Mouse (Mus musculus): ENCODE data around the gene Irf2bpl. TPM values are rescaled to one million over a fixed set of nuclear protein-coding genes. Genes with fewer than 3 reads are reported as not detected.

Gene Irf2bpl
- polyA plus RNA-seq, 1 experiment from 2014 or later = 75.9 TPM

DNA sequence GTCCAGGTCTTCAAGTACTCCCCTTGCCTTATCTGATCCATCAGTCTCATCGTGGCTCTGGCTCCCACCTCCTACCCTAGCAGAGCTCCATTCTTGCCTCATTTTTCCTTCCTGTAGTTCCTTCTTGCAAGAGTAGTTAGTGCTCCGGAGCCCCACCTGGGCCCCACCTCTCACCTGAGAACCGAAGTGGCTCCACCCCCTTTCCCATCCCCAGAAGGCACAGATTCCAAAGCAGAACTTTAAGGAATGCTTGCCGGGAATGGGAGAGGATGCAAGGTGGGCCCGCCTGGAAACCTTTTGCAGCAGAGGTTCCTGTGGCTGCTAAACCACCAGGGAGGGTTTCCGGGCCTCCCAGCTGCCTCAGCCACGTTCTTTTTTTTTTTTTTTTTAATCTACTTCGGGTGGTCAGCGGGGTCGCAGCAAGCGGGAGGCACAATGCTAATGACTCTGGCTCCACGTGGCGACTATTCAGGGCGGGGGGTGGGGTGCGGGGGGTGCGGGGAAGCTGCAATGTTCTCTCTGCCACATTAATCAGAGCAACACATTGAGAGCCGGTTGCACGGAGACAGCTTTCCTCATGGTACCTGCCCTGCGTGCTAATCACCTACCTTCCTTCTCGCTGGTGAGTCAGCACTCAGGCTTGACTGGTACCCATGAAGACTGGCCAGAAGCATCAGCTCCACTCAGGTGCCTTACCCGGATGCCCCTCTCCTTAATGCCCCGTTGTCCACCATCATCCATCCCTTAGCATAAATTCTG, 27.9 kb upstream of the Irf2bpl start:
- H3K9me3 ChIP-seq (replicated peaks) = no peaks in the 10 kb centered on the region
- peaks cover 29% of the 10 kb centered on the region for H3K27me3 ChIP-seq
- peaks cover 27% of the 10 kb centered on the region for H3K4me1 ChIP-seq
- no peak for ATAC-seq (ENCODE audit: low FRiP score)
- peak overlapping the region; percentile 30 for H3K4me2 ChIP-seq (replicated peaks)
- WGBS = 10% methylated on average over 22 of the region's 22 CpGs
- no peaks in the 10 kb centered on the region for H3K36me3 ChIP-seq
- no peak overlapping the region for H3K4me3 ChIP-seq
- peak overlapping the region; percentile 90 for H3K27ac ChIP-seq
- peak overlapping the region; percentile 41; the same call in 1 of the 2 replicates for H3K9ac ChIP-seq

DNA sequence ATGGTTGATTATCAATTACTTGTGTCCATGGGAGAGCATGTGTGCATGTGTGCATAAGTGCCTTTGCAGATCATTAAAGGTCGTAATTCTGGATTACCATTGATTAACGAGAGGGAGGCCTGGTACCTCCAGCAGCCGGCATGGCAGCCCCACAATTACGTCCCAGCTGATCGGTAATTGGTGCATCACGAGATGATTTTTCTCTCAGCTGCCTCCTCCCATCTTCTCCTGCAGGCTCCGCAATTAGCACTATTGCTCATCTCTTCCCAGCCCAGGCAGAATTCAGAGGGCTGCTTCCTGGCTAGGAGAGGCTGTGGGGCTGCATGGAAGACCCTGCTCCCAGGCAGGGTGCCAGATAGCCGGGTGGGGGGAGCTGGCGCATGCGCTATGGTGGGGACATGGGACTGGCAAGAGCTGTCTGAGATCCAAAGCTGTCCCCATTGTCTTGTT, 26.9 kb upstream of the Irf2bpl start:
- Histone ChIP-seq H3K27ac (peak overlapping the region; percentile 90), H3K4me2 (replicated peaks) (peak overlapping the region; percentile 30), H3K9ac (0 out of 2 replicates have a peak overlapping the region, but pooled peaks have one; percentile 41), H3K4me1 (peaks cover 24% of the 10 kb centered on the region), H3K4me3 (no peak overlapping the region), H3K9me3 (replicated peaks) (no peaks in the 10 kb centered on the region), H3K27me3 (peaks cover 29% of the 10 kb centered on the region), H3K36me3 (no peaks in the 10 kb centered on the region)
- ATAC-seq (ENCODE audit: low FRiP score) = peak; percentile 85
- WGBS = 34% methylated on average over 10 of the region's 10 CpGs

DNA sequence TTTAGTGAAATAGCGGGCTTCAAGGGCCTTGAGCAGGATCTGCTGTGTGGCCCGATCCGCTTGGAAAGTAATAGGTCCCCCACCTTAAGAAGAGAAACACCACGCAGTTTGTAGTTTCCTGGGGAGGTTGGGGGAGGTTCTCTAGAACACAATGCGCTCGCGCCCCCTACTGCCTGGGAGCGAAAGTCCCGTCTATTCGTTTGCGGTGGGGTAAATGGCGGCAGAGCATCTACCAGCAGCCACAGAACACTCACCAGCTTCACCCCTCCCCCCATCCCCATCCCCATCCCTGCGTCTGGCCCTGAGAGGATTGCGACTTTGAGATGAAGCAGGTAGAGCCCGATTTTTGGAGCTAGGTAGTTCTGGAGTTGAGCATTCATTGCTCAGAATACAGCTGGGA, 21.8 kb upstream of the Irf2bpl start:
- ATAC-seq (ENCODE audit: low FRiP score) = peak; percentile 58
- Histone ChIP-seq H3K27me3 (peaks cover 9% of the 10 kb centered on the region), H3K9ac (no peak overlapping the region), H3K36me3 (no peaks in the 10 kb centered on the region), H3K4me1 (peaks cover 14% of the 10 kb centered on the region), H3K9me3 (replicated peaks) (no peaks in the 10 kb centered on the region), H3K4me2 (replicated peaks) (no peak overlapping the region), H3K4me3 (no peak overlapping the region), H3K27ac (no peak overlapping the region)
- 4% methylated on average over 15 of the region's 15 CpGs for WGBS

GRCm38 (mm10) chr12:86905876-86906275, 21.3 kb upstream of the Irf2bpl start:
- peak; percentile 37 for ATAC-seq (ENCODE audit: low FRiP score)
- no peak overlapping the region for H3K4me2 ChIP-seq (replicated peaks)
- no peak overlapping the region for H3K9ac ChIP-seq
- H3K27me3 ChIP-seq = peaks cover 9% of the 10 kb centered on the region
- H3K9me3 ChIP-seq (replicated peaks) = no peaks in the 10 kb centered on the region
- H3K36me3 ChIP-seq = no peaks in the 10 kb centered on the region
- 69% methylated on average over 7 of the region's 7 CpGs for WGBS
- H3K4me3 ChIP-seq = no peak overlapping the region
- 0 out of 2 replicates have a peak overlapping the region, but pooled peaks have one; percentile 12 for H3K27ac ChIP-seq
- H3K4me1 ChIP-seq = peaks cover 12% of the 10 kb centered on the region

- no peaks in the 10 kb centered on the region for H3K9me3 ChIP-seq (replicated peaks)
- no peak overlapping the region for H3K4me2 ChIP-seq (replicated peaks)
- peaks cover 12% of the 10 kb centered on the region for H3K4me1 ChIP-seq
- no peaks in the 10 kb centered on the region for H3K36me3 ChIP-seq
- ATAC-seq (ENCODE audit: low FRiP score) = no peak
- no peak overlapping the region for H3K9ac ChIP-seq
- no peak overlapping the region for H3K27ac ChIP-seq
- H3K27me3 ChIP-seq = peaks cover 9% of the 10 kb centered on the region
- 13% methylated on average over 4 of the region's 4 CpGs for WGBS
- no peak overlapping the region for H3K4me3 ChIP-seq
Observed at GRCm38 (mm10) chr12:86905203-86905602, 20.6 kb upstream of the Irf2bpl start.

DNA sequence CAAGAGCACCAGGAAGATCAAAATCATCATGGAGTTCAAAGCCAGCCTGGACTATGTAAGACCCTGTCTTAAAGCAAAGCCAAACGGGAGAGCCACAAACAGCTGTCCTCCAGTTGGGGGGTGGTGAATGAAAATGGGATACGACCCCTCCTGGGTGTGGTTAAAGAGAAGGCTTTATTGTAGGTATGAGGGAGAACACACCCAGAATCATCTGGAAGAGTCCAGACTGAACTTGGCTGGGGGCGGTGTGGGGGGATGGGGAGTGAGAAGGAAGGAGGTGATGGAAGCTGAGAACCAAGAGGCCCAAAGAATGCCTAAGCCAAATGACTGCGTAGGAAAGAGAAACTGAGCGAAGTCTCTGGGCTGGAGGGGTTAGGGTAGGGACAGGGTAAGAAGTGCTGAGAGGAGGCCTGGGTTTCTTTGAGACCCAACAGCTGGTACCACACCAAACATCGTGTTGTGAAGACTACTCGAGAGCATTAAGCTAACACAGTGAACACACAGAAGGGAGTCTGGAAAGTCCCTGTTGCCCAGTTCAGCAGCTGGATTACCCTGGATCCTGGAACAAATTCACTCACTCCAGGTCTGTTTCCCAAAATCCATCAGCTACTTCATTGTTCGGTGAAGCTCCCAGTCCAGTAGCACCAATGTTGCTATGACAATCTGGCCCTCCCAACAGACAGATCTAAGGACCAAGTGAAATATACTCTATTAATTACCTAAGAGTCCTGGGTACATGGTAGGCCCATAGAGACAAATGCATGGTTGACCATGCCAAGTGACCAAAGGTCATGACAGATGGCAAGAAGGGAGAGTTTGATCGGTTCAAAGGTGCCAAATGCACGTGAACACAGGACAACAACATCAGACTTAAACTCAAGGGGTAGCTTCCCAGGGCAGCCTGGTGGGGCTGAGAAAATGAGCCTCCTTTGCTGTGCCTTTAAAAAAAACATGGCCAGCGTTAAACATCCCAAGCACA, 19.5 kb upstream of the Irf2bpl start:
- no peak overlapping the region for H3K4me3 ChIP-seq
- no peaks in the 10 kb centered on the region for H3K36me3 ChIP-seq
- H3K4me1 ChIP-seq = peaks cover 23% of the 10 kb centered on the region
- no peak for ATAC-seq (ENCODE audit: low FRiP score)
- no peak overlapping the region for H3K4me2 ChIP-seq (replicated peaks)
- peaks cover 6% of the 10 kb centered on the region for H3K27me3 ChIP-seq
- H3K27ac ChIP-seq = no peak overlapping the region
- H3K9me3 ChIP-seq (replicated peaks) = no peaks in the 10 kb centered on the region
- WGBS = 84% methylated on average over 11 of the region's 11 CpGs
- H3K9ac ChIP-seq = no peak overlapping the region

GRCm38 (mm10) chr12:86899461-86900179, 15.0 kb upstream of the Irf2bpl start:
- H3K4me1 ChIP-seq = peaks cover 53% of the 10 kb centered on the region
- H3K27me3 ChIP-seq = no peaks in the 10 kb centered on the region
- H3K4me2 ChIP-seq (replicated peaks) = no peak overlapping the region
- no peaks in the 10 kb centered on the region for H3K36me3 ChIP-seq
- 64% methylated on average over 11 of the region's 11 CpGs for WGBS
- H3K9ac ChIP-seq = no peak overlapping the region
- no peak overlapping the region for H3K4me3 ChIP-seq
- ATAC-seq (ENCODE audit: low FRiP score) = no peak
- no peaks in the 10 kb centered on the region for H3K9me3 ChIP-seq (replicated peaks)
- peak overlapping the region; percentile 30; the same call in 1 of the 2 replicates for H3K27ac ChIP-seq

DNA sequence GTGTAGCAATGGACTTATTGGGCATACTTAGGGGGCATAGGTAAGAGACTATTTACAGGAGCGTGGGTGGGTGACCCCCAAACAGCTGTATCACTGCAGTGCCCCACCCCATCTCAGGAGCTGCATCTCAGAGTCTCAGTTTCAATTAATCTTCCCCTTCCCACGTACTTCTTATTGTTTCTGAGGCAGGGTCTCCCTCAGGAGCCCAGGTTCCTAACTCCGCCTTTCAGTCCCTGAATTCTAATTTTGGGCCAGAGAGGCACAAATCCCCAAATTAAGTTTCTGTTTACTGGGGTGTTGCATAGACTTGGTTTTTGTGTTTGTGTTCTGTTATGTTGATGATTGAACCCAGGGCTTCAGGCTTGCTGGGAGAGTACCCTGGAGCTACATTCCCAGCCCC, 13.8 kb upstream of the Irf2bpl start:
- H3K4me2 ChIP-seq (replicated peaks) = no peak overlapping the region; the same call in 1 of the 2 replicates
- H3K9ac ChIP-seq = 0 out of 2 replicates have a peak overlapping the region, but pooled peaks have one; percentile 44

GRCm38 (mm10) chr12:86897769-86898273, 13.2 kb upstream of the Irf2bpl start:
- Histone ChIP-seq H3K27me3 (no peaks in the 10 kb centered on the region), H3K27ac (peak overlapping the region; percentile 99), H3K4me1 (peaks cover 66% of the 10 kb centered on the region), H3K4me3 (no peak overlapping the region), H3K9me3 (replicated peaks) (no peaks in the 10 kb centered on the region), H3K9ac (peak overlapping the region; percentile 44), H3K36me3 (no peaks in the 10 kb centered on the region), H3K4me2 (replicated peaks) (peak overlapping the region; percentile 3; the same call in 1 of the 2 replicates)
- ATAC-seq (ENCODE audit: low FRiP score) = no peak
- 37% methylated on average over 7 of the region's 7 CpGs for WGBS

More for the DNA sequence above, 13.8 kb upstream of the Irf2bpl start:
- no peaks in the 10 kb centered on the region for H3K9me3 ChIP-seq (replicated peaks)
- peaks cover 60% of the 10 kb centered on the region for H3K4me1 ChIP-seq
- no peaks in the 10 kb centered on the region for H3K27me3 ChIP-seq
- peak overlapping the region; percentile 99 for H3K27ac ChIP-seq
- no peak overlapping the region for H3K4me3 ChIP-seq
- H3K36me3 ChIP-seq = no peaks in the 10 kb centered on the region
- ATAC-seq (ENCODE audit: low FRiP score) = no peak
- WGBS = 55% methylated on average over 3 of the region's 3 CpGs

- ATAC-seq (ENCODE audit: low FRiP score) = no peak
- H3K27ac ChIP-seq = peak overlapping the region; percentile 99
- H3K4me2 ChIP-seq (replicated peaks) = peak overlapping the region; percentile 64
- 22% methylated on average over 7 of the region's 7 CpGs for WGBS
- no peaks in the 10 kb centered on the region for H3K36me3 ChIP-seq
- H3K4me1 ChIP-seq = peaks cover 74% of the 10 kb centered on the region
- no peaks in the 10 kb centered on the region for H3K27me3 ChIP-seq
- H3K9me3 ChIP-seq (replicated peaks) = no peaks in the 10 kb centered on the region
- peak overlapping the region; percentile 44 for H3K9ac ChIP-seq
- no peak overlapping the region for H3K4me3 ChIP-seq
Observed at GRCm38 (mm10) chr12:86896921-86897512, 12.4 kb upstream of the Irf2bpl start.

- Histone ChIP-seq H3K27ac (peak overlapping the region; percentile 99), H3K27me3 (no peaks in the 10 kb centered on the region), H3K4me3 (no peak overlapping the region), H3K4me2 (replicated peaks) (peak overlapping the region; percentile 64), H3K9me3 (replicated peaks) (no peaks in the 10 kb centered on the region), H3K36me3 (no peaks in the 10 kb centered on the region), H3K9ac (peak overlapping the region; percentile 36), H3K4me1 (peaks cover 80% of the 10 kb centered on the region)
- 15% methylated on average over 7 of the region's 7 CpGs for WGBS
- no peak for ATAC-seq (ENCODE audit: low FRiP score)
Observed at GRCm38 (mm10) chr12:86896441-86896890, 11.9 kb upstream of the Irf2bpl start.

All from hindbrain, embryonic 12.5 days (tissue).